Mouse (Mus musculus) mature B cell (primary cell): Measurements from ENCODE around the gene Thsd4.
"Not testable (repeated sequence)": the region's sequence is repeated elsewhere in the genome, so short reads cannot be mapped to it uniquely, and the experiment has no call there.

Source experiments
- in situ Hi-C: fragments of 300-500 bp; cut with MboI; formaldehyde crosslinking; loops from 2 replicates; pipeline ENCODE4 v1.14.3; 2019

Thsd4 gene

GRCm38 (mm10) chr9:60308182-60308581 lies 213.7 kb downstream of the Thsd4 start:
- in situ Hi-C loops, result no loop called here

GRCm38 (mm10) chr9:60307469-60307868 lies 214.4 kb downstream of the Thsd4 start:
- in situ Hi-C loops, result no loop called here

- in situ Hi-C loops, result no loop called here
These were observed 215.6 kb downstream of the Thsd4 start for GRCm38 (mm10) chr9:60306241-60306640.

GRCm38 (mm10) chr9:60305204-60305840 lies 216.5 kb downstream of the Thsd4 start:
- in situ Hi-C loops, result no loop called here

- in situ Hi-C loops, result no loop called here
These were observed 225.6 kb downstream of the Thsd4 start for GRCm38 (mm10) chr9:60296276-60296675.

- in situ Hi-C loops, result no loop called here
These were observed 226.6 kb downstream of the Thsd4 start for GRCm38 (mm10) chr9:60295199-60295598.

GRCm38 (mm10) chr9:60293129-60293528 lies 228.7 kb downstream of the Thsd4 start:
- in situ Hi-C loops, result no loop called here

GRCm38 (mm10) chr9:60290780-60291179 lies 231.1 kb downstream of the Thsd4 start:
- in situ Hi-C loops, result no loop called here

GRCm38 (mm10) chr9:60288789-60289188 lies 233.1 kb downstream of the Thsd4 start:
- in situ Hi-C loops, result no loop called here

- in situ Hi-C loops, result no loop called here
These were observed 235.5 kb downstream of the Thsd4 start for GRCm38 (mm10) chr9:60286390-60286789.

GRCm38 (mm10) chr9:60285047-60285462 lies 236.8 kb downstream of the Thsd4 start:
- in situ Hi-C loops, result no loop called here

- in situ Hi-C loops, result no loop called here
These were observed 237.5 kb downstream of the Thsd4 start for GRCm38 (mm10) chr9:60284318-60284717.

GRCm38 (mm10) chr9:60283546-60283945 lies 238.3 kb downstream of the Thsd4 start:
- in situ Hi-C loops, result no loop called here

- in situ Hi-C loops, result no loop called here
These were observed 240.6 kb downstream of the Thsd4 start for GRCm38 (mm10) chr9:60281281-60281680.

- in situ Hi-C loops, result no loop called here
These were observed 241.1 kb downstream of the Thsd4 start for GRCm38 (mm10) chr9:60280786-60281185.

- in situ Hi-C loops, result no loop called here
These were observed 242.3 kb downstream of the Thsd4 start for GRCm38 (mm10) chr9:60279556-60279955.

- in situ Hi-C loops, result no loop called here
These were observed 245.5 kb downstream of the Thsd4 start for GRCm38 (mm10) chr9:60276351-60276750.

GRCm38 (mm10) chr9:60275410-60276159 lies 246.3 kb downstream of the Thsd4 start:
- in situ Hi-C loops, result no loop called here

- in situ Hi-C loops, result no loop called here
These were observed 247.3 kb downstream of the Thsd4 start for GRCm38 (mm10) chr9:60274503-60274902.

- in situ Hi-C loops, result not testable (repeated sequence)
These were observed 249.5 kb downstream of the Thsd4 start for GRCm38 (mm10) chr9:60272345-60272744.

- in situ Hi-C loops, result no loop called here
These were observed 249.9 kb downstream of the Thsd4 start for GRCm38 (mm10) chr9:60271940-60272339.

- in situ Hi-C loops, result no loop called here
These were observed 252.0 kb downstream of the Thsd4 start for GRCm38 (mm10) chr9:60269807-60270206.

- in situ Hi-C loops, result no loop called here
These were observed 254.6 kb downstream of the Thsd4 start for GRCm38 (mm10) chr9:60267273-60267626.
